37 mouse cellular contexts compared by ENCODE assay signal in the genomic region with DNA sequence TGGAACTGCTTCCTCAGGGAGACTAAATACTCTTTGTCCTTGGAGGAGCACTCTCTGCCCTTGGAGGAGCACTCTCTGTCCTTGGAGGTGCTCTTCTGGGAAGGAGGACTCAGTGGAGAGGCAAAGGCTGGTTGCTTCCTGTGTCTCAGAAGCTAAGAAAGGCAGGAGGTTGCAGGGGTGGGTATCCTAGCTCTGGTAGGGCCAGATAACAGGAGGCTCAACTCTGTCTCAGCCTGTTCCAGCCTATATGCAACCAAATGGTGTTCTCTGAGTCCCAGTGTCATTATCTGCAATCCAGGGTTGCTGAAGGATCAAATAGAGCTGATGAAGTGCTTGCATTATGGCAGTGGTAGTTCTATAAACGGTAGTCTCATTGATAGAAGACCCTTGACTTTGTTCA. TPM values are rescaled to one million over a fixed set of nuclear protein-coding genes. Genes with fewer than 3 reads are reported as not detected.
DNase-seq lines count a peak whose midpoint lies in the region; ATAC-seq and TF ChIP-seq lines count a peak whose summit lies in the region.
"Had no signal": no experiment of that assay in that cellular context is flagged by ENCODE, and none has a peak within 500 bp of the region (broad histone marks: within the 10 kb centered on the region; RNA-seq: fewer than 3 reads in every experiment).

No protein-coding gene starts in this region.

- no peaks in the 10 kb centered on the region for H3K9me3 ChIP-seq in MEL (replicated peaks; ENCODE audit: insufficient read depth, low read length)
- H3K9me3 ChIP-seq in liver, embryonic 14.5 days (ENCODE audit: control insufficient read depth, low read length), result no peaks in the 10 kb centered on the region
- H3K9me3 ChIP-seq in liver, postnatal 0 days (ENCODE audit: low read length), result no peaks in the 10 kb centered on the region
- H3K9me3 ChIP-seq in forebrain, embryonic 10.5 days, result no peaks in the 10 kb centered on the region
- no peaks in the 10 kb centered on the region for H3K9me3 ChIP-seq in intestine, embryonic 16.5 days (ENCODE audit: control insufficient read depth, low read length)
- H3K9me3 ChIP-seq: embryonic facial prominence, embryonic 10.5 days; embryonic facial prominence, embryonic 13.5 days; forebrain, embryonic 13.5 days; G1E; heart, embryonic 10.5 days; heart, embryonic 13.5 days had no signal

- H3K36me3 ChIP-seq in MEL (ENCODE audit: control insufficient read depth in 1 of 2, insufficient read depth in 2 of 2, low read length in 2 of 2), result peaks cover 0 to 9% of the 10 kb centered on the region in 2 experiments; a peak in 2 of 4 replicates
- no peaks in the 10 kb centered on the region for H3K36me3 ChIP-seq in liver, embryonic 14.5 days (replicated peaks; ENCODE audit: control insufficient read depth, insufficient read depth, low read depth)
- no peaks in the 10 kb centered on the region for H3K36me3 ChIP-seq in liver, postnatal 0 days (replicated peaks; ENCODE audit: insufficient read depth, low read length)
- no peaks in the 10 kb centered on the region for H3K36me3 ChIP-seq in forebrain, embryonic 10.5 days (replicated peaks)
- no peaks in the 10 kb centered on the region for H3K36me3 ChIP-seq in intestine, embryonic 16.5 days (ENCODE audit: control insufficient read depth, insufficient read depth, low read length)
- H3K36me3 ChIP-seq: embryonic facial prominence, embryonic 10.5 days; embryonic facial prominence, embryonic 13.5 days; G1E; heart, embryonic 10.5 days; heart, embryonic 13.5 days had no signal

- TF ChIP-seq CTCF in MEL (IDR thresholded peaks at IDR 0.05 in 2 of 3, conservative IDR thresholded peaks at IDR 0.05 in 1 of 3; ENCODE audit: control insufficient read depth in 1 of 3, insufficient read depth in 1 of 3, low read depth in 2 of 3, low read length in 3 of 3, poor library complexity in 1 of 3, severe bottlenecking in 1 of 3), result no peak
- no peak for TF ChIP-seq CTCF in liver, embryonic 14.5 days (IDR thresholded peaks at IDR 0.05; ENCODE audit: low read depth)
- TF ChIP-seq CTCF in liver, postnatal 0 days (IDR thresholded peaks at IDR 0.05; ENCODE audit: low read depth), result no peak

- H3K27me3 ChIP-seq in MEL (ENCODE audit: control insufficient read depth in 1 of 2, insufficient read depth in 2 of 2, low read length in 2 of 2), result no peaks in the 10 kb centered on the region
- H3K27me3 ChIP-seq in liver, embryonic 14.5 days (ENCODE audit: control insufficient read depth, insufficient read depth, low read length), result no peaks in the 10 kb centered on the region
- H3K27me3 ChIP-seq in liver, postnatal 0 days (ENCODE audit: insufficient read depth, low read length), result no peaks in the 10 kb centered on the region
- no peaks in the 10 kb centered on the region for H3K27me3 ChIP-seq in forebrain, embryonic 10.5 days (ENCODE audit: poor library complexity, severe bottlenecking)
- H3K27me3 ChIP-seq in intestine, embryonic 16.5 days (replicated peaks; ENCODE audit: control insufficient read depth, insufficient read depth, low read length), result no peaks in the 10 kb centered on the region
- H3K27me3 ChIP-seq: CH12.LX; embryonic facial prominence, embryonic 13.5 days; forebrain, embryonic 13.5 days; heart, embryonic 13.5 days had no signal

- peaks cover 4 to 25% of the 10 kb centered on the region in 2 experiments; a peak in 3 of 4 replicates for H3K4me1 ChIP-seq in MEL (ENCODE audit: control insufficient read depth in 1 of 2, insufficient read depth in 2 of 2, low read length in 2 of 2)
- peaks cover 0 to 4% of the 10 kb centered on the region in 2 experiments; a peak in 1 of 4 replicates for H3K4me1 ChIP-seq in liver, embryonic 14.5 days (replicated peaks; ENCODE audit: control insufficient read depth in 2 of 2, insufficient read depth in 2 of 2, low read length in 1 of 2)
- H3K4me1 ChIP-seq in liver, postnatal 0 days (ENCODE audit: insufficient read depth), result no peaks in the 10 kb centered on the region
- peaks cover 7% of the 10 kb centered on the region; the same call in 1 of the 2 replicates for H3K4me1 ChIP-seq in forebrain, embryonic 10.5 days
- H3K4me1 ChIP-seq in intestine, embryonic 16.5 days (ENCODE audit: control insufficient read depth, insufficient read depth, low read length), result no peaks in the 10 kb centered on the region
- H3K4me1 ChIP-seq: embryonic facial prominence, embryonic 10.5 days had no signal

- H3K4me3 ChIP-seq in MEL (ENCODE audit: control insufficient read depth in 1 of 2, insufficient read depth in 1 of 2, low read depth in 2 of 2, low read length in 2 of 2), result no peak overlapping the region
- no peak overlapping the region for H3K4me3 ChIP-seq in liver, embryonic 14.5 days (ENCODE audit: insufficient read depth in 1 of 2, low read depth in 2 of 2, low read length in 2 of 2)
- no peak overlapping the region for H3K4me3 ChIP-seq in liver, postnatal 0 days (ENCODE audit: low read depth, low read length)
- H3K4me3 ChIP-seq in forebrain, embryonic 10.5 days, result no peak overlapping the region
- H3K4me3 ChIP-seq in intestine, embryonic 16.5 days (ENCODE audit: low read length), result no peak overlapping the region
- H3K4me3 ChIP-seq: embryonic facial prominence, embryonic 10.5 days; embryonic facial prominence, embryonic 13.5 days; erythroblast, embryonic 14.5 days; forebrain, embryonic 13.5 days; heart, adult 2 months; heart, embryonic 10.5 days; heart, embryonic 13.5 days had no signal

- no peak for TF ChIP-seq POLR2A in MEL (IDR thresholded peaks at IDR 0.05; ENCODE audit: control insufficient read depth in 1 of 2, insufficient read depth in 1 of 2, low read depth in 1 of 2, low read length in 2 of 2, poor library complexity in 1 of 2)

- peak; percentile 71 for ATAC-seq in liver, embryonic 14.5 days (ENCODE audit: insufficient read depth)
- ATAC-seq in liver, postnatal 0 days, result peak; percentile 27; the same call in 1 of the 2 replicates
- no peak for ATAC-seq in intestine, embryonic 16.5 days
- ATAC-seq: activated CD4-positive, CD25-positive, alpha-beta regulatory T cell, adult 4 months; forebrain, embryonic 13.5 days; forebrain, embryonic 16.5 days; hindbrain, postnatal 0 days had no signal

- peak; percentile 64 to 77 for TF ChIP-seq EP300 in MEL (IDR thresholded peaks at IDR 0.05; ENCODE audit: low read depth in 1 of 2, low read length in 2 of 2)
- peak; percentile 27; the same call in 1 of the 2 replicates for TF ChIP-seq EP300 in liver, embryonic 14.5 days (IDR thresholded peaks at IDR 0.05; ENCODE audit: low read depth)
- no peak for TF ChIP-seq EP300 in liver, postnatal 0 days (IDR thresholded peaks at IDR 0.05; ENCODE audit: low read depth)

- DNase-seq in MEL (ENCODE audit: low read depth, low spot score), result peak; percentile 87
- DNase-seq in c-Kit-positive CD71-positive TER-119-negative erythroid progenitor cells, embryonic 14.5 days (ENCODE audit: low read depth), result peak; percentile 19
- DNase-seq in liver, embryonic 14.5 days (ENCODE audit: low read depth in 3 of 3, low spot score in 3 of 3), result peak in 2 of 3 experiments; percentile 12
- no peak for DNase-seq in liver, postnatal 0 days
- no peak for DNase-seq in layer of hippocampus, adult 18-20 months (ENCODE audit: low spot score in 2 of 2)
- DNase-seq in forebrain, embryonic 10.5 days (ENCODE audit: extremely low spot score, low spot score), result no peak
- no peak for DNase-seq in cerebellum, adult 11 months
- DNase-seq: adrenal gland, adult 8-10 months; adrenal gland, postnatal 25 days; B cell, adult 2 months; cerebellum, adult 8-10 months; cerebellum, postnatal 10 days; cerebellum, postnatal 36 days; embryo, embryonic 11 days; gastrocnemius, postnatal 10 days; gastrocnemius, postnatal 36 days; heart, adult 2 months; heart, postnatal 14 days; heart, postnatal 4 days had no signal

- H3K4me2 ChIP-seq in liver, embryonic 14.5 days (ENCODE audit: low read depth), result no peak overlapping the region
- H3K4me2 ChIP-seq in liver, postnatal 0 days (ENCODE audit: low read depth, low read length), result no peak overlapping the region
- no peak overlapping the region for H3K4me2 ChIP-seq in intestine, embryonic 16.5 days (ENCODE audit: low read depth, low read length)
- H3K4me2 ChIP-seq: embryonic facial prominence, embryonic 13.5 days; forebrain, embryonic 13.5 days; heart, embryonic 13.5 days; hindbrain, embryonic 14.5 days had no signal

- no peak overlapping the region for H3K9ac ChIP-seq in MEL (ENCODE audit: control insufficient read depth, low read depth, low read length, poor library complexity, severe bottlenecking)
- H3K9ac ChIP-seq in liver, embryonic 14.5 days (replicated peaks), result no peak overlapping the region
- H3K9ac ChIP-seq in liver, postnatal 0 days (replicated peaks), result no peak overlapping the region
- no peak overlapping the region for H3K9ac ChIP-seq in intestine, embryonic 16.5 days (ENCODE audit: low read depth, low read length)
- H3K9ac ChIP-seq: embryonic facial prominence, embryonic 13.5 days; forebrain, embryonic 13.5 days; heart, embryonic 13.5 days; hindbrain, embryonic 14.5 days had no signal

- TF ChIP-seq RAD21 in MEL (IDR thresholded peaks at IDR 0.05; ENCODE audit: low read depth, low read length), result no peak

- H3K79me2 ChIP-seq in MEL (ENCODE audit: control insufficient read depth, insufficient read depth, low read length, poor library complexity), result no peaks in the 10 kb centered on the region

- WGBS in liver, embryonic 14.5 days (ENCODE audit: insufficient replicate concordance), result 24% methylated on average over 1 of the region's 1 CpGs
- WGBS in liver, postnatal 0 days (ENCODE audit: insufficient replicate concordance), result 50% methylated on average over 1 of the region's 1 CpGs
- 77% methylated on average over 1 of the region's 1 CpGs for WGBS in forebrain, embryonic 10.5 days
- whole genome bisulfite sequencing in intestine, embryonic 16.5 days, result 71% methylated on average over 1 of the region's 1 CpGs

- H3K27ac ChIP-seq in MEL (ENCODE audit: control insufficient read depth, low read depth, low read length), result no peak overlapping the region
- no peak overlapping the region for H3K27ac ChIP-seq in liver, embryonic 14.5 days
- H3K27ac ChIP-seq in liver, postnatal 0 days (ENCODE audit: low read depth), result no peak overlapping the region
- H3K27ac ChIP-seq in forebrain, embryonic 10.5 days, result no peak overlapping the region
- H3K27ac ChIP-seq in intestine, embryonic 16.5 days (ENCODE audit: low read length), result no peak overlapping the region
- H3K27ac ChIP-seq: embryonic facial prominence, embryonic 10.5 days; embryonic facial prominence, embryonic 13.5 days; forebrain, embryonic 13.5 days; heart, adult 2 months; heart, embryonic 10.5 days; heart, embryonic 13.5 days; hindbrain, embryonic 14.5 days; hindbrain, postnatal 0 days had no signal

RNA-seq across cellular contexts. Expression of a gene that starts 17.8 kb away (rescaled TPM):
- total RNA-seq in MEL (2012; rRNA removed), result not detected in 2 replicates
- polyA plus RNA-seq in MEL (2012; ENCODE audit: insufficient read depth in 1 of 2, insufficient read length in 2 of 2, low read depth in 1 of 2, low replicate concordance in 2 of 2, missing spikeins in 1 of 2), result not detected
- not detected in 2 replicates for polyA plus RNA-seq in liver, embryonic 14.5 days (2012; rRNA removed)
- not detected in 2 replicates for polyA plus RNA-seq in liver, embryonic 14.5 days (2014; fragmentation: Nextera tagmentation; extraction: Ambion mirVana)
- polyA plus RNA-seq in liver, postnatal 0 days (2015; fragmentation: Nextera tagmentation; extraction: Ambion mirVana), result not detected in 2 replicates
- total RNA-seq in layer of hippocampus, adult 18-20 months (2021), result not detected
- 0.22 TPM in 1 of 2 replicates, not detected in the other for polyA plus RNA-seq in forebrain, embryonic 10.5 days (2016; fragmentation: Nextera tagmentation; extraction: Ambion mirVana)
- not detected in 2 replicates for polyA plus RNA-seq in intestine, embryonic 16.5 days (2015; fragmentation: Nextera tagmentation; extraction: Ambion mirVana)
- total RNA-seq: adrenal gland, adult 8-10 months; adrenal gland, postnatal 25 days; CH12.LX; gastrocnemius, adult 18-20 months; gastrocnemius, postnatal 10 days; gastrocnemius, postnatal 36 days; granulocyte monocyte progenitor cell, adult 5-6 weeks; heart, adult 2 months; heart, postnatal 4 days; hindbrain, postnatal 0 days had no signal
- polyA plus RNA-seq: brain, embryonic 14.5 days; cortical plate, adult 2 months; erythroblast, embryonic 14.5 days; forebrain, embryonic 13.5 days; forebrain, embryonic 16.5 days; G1E; heart, embryonic 13.5 days; hindbrain, embryonic 11.5 days; hindbrain, embryonic 14.5 days; hindbrain, postnatal 0 days had no signal

RNA-seq across cellular contexts. Expression of a gene that starts 25.9 kb away (rescaled TPM):
- 0.04 TPM in 1 of 2 replicates, not detected in the other for total RNA-seq in MEL (2012; rRNA removed)
- polyA plus RNA-seq in MEL (2012; ENCODE audit: insufficient read depth in 1 of 2, insufficient read length in 2 of 2, low read depth in 1 of 2, low replicate concordance in 2 of 2, missing spikeins in 1 of 2), result not detected
- polyA plus RNA-seq in liver, embryonic 14.5 days (2012; rRNA removed), result not detected in 2 replicates
- polyA plus RNA-seq in liver, embryonic 14.5 days (2014; fragmentation: Nextera tagmentation; extraction: Ambion mirVana), result not detected in 2 replicates
- not detected in 2 replicates for polyA plus RNA-seq in liver, postnatal 0 days (2015; fragmentation: Nextera tagmentation; extraction: Ambion mirVana)
- total RNA-seq in layer of hippocampus, adult 18-20 months (2021), result 10 to 100 TPM; 13.5 to 16.2 TPM
- 0.14 and 0.30 TPM in 2 replicates for polyA plus RNA-seq in forebrain, embryonic 10.5 days (2016; fragmentation: Nextera tagmentation; extraction: Ambion mirVana)
- polyA plus RNA-seq in intestine, embryonic 16.5 days (2015; fragmentation: Nextera tagmentation; extraction: Ambion mirVana), result 0.32 TPM in 2 replicates
- total RNA-seq: adrenal gland, postnatal 25 days; CH12.LX; gastrocnemius, adult 18-20 months; gastrocnemius, postnatal 36 days; heart, adult 2 months; heart, postnatal 4 days had no signal
- polyA plus RNA-seq: erythroblast, embryonic 14.5 days; G1E; heart, embryonic 10.5 days had no signal

Comparison
In these comparisons a context has a peak if more than half of its experiments do, and no peak if none do; other contexts are left out.
1. DNase-seq: peak in MEL (single experiment), c-Kit-positive CD71-positive TER-119-negative erythroid progenitor cells, embryonic 14.5 days (single experiment) and liver, embryonic 14.5 days (2 of 3); none in liver, postnatal 0 days (single experiment), layer of hippocampus, adult 18-20 months (0 of 2), forebrain, embryonic 10.5 days (single experiment) and cerebellum, adult 11 months (single experiment).